Mouse (Mus musculus) lung, postnatal 14 days (tissue): Measurements from ENCODE around the gene Slc35a3.

Experiments used
- DNase-seq: peaks from one replicate; pipeline ENCODE4 v3.0.0; 2021

The Slc35a3 gene

GRCm38 (mm10) chr3:116637693-116638476 is 74.7 kb downstream of the Slc35a3 start:
- no peak for DNase-seq

GRCm38 (mm10) chr3:116635799-116636198 is 76.8 kb downstream of the Slc35a3 start:
- no peak for DNase-seq

GRCm38 (mm10) chr3:116634853-116635252 is 77.8 kb downstream of the Slc35a3 start:
- DNase-seq, result no peak

GRCm38 (mm10) chr3:116634091-116634490 is 78.5 kb downstream of the Slc35a3 start:
- no peak for DNase-seq

GRCm38 (mm10) chr3:116632971-116633370 is 79.7 kb downstream of the Slc35a3 start:
- DNase-seq, result no peak

GRCm38 (mm10) chr3:116631459-116631858 is 81.2 kb downstream of the Slc35a3 start:
- no peak for DNase-seq

GRCm38 (mm10) chr3:116622641-116623040 is 90.0 kb downstream of the Slc35a3 start:
- no peak for DNase-seq

- DNase-seq, result no peak
These were observed 91.8 kb downstream of the Slc35a3 start for GRCm38 (mm10) chr3:116620636-116621370.
